Mouse (Mus musculus) MEL (cell line): Measurements from ENCODE around the gene Myrf.

Source experiments
- CTCF ChIP-seq, 3 experiments: IDR thresholded peaks in 2 of 3; conservative IDR thresholded peaks in 1 of 3; 2 replicates each; pipeline ENCODE4 v1.5.1; 2011 to 2012; ENCODE audit warnings: low read length in 3 of 3, low read depth in 2 of 3, mild to moderate bottlenecking in 2 of 3, improper control_type of control experiment in 1 of 3, inconsistent platforms in 1 of 3, mixed read lengths in 1 of 3, moderate library complexity in 1 of 3; ENCODE audit not compliant: control insufficient read depth in 1 of 3, insufficient read depth in 1 of 3, poor library complexity in 1 of 3, severe bottlenecking in 1 of 3
- EP300 ChIP-seq, 2 experiments: IDR thresholded peaks; 2 replicates each; pipeline ENCODE4 v1.6.1; 2011; ENCODE audit warnings: improper control_type of control experiment in 2 of 2, low read length in 2 of 2, low read depth in 1 of 2, mild to moderate bottlenecking in 1 of 2
- GATA1 ChIP-seq: IDR thresholded peaks from 2 replicates; pipeline ENCODE4 v1.6.1; 2011; ENCODE audit warnings: low read depth, low read length, improper control_type of control experiment
- JUND ChIP-seq: IDR thresholded peaks from 2 replicates; pipeline ENCODE4 v1.6.1; 2011; ENCODE audit warnings: low read depth, mild to moderate bottlenecking, improper control_type of control experiment, low read length
- KAT2A ChIP-seq: conservative IDR thresholded peaks from 2 replicates; pipeline ENCODE4 v1.6.1; 2012; ENCODE audit warnings: low read depth, low read length, improper control_type of control experiment, inconsistent platforms
- MAFK ChIP-seq: IDR thresholded peaks from 2 replicates; pipeline ENCODE4 v1.6.1; 2011; ENCODE audit warnings: low read depth, mild to moderate bottlenecking, low read length, improper control_type of control experiment, borderline replicate concordance
- MYC ChIP-seq: IDR thresholded peaks from 2 replicates; pipeline ENCODE4 v1.6.1; 2011; ENCODE audit warnings: low read depth, mild to moderate bottlenecking, low read length, improper control_type of control experiment, moderate library complexity
- NRF1 ChIP-seq: IDR thresholded peaks from 2 replicates; pipeline ENCODE4 v1.6.1; 2014; ENCODE audit warnings: low read depth, mild to moderate bottlenecking, inconsistent platforms, low read length, improper control_type of control experiment, moderate library complexity; ENCODE audit not compliant: poor library complexity, insufficient read depth, severe bottlenecking
- POLR2A ChIP-seq, 2 experiments: IDR thresholded peaks; 2 replicates each; pipeline ENCODE4 v1.6.1; 2011 to 2012; ENCODE audit warnings: low read length in 2 of 2, mild to moderate bottlenecking in 2 of 2, control low read depth in 1 of 2, improper control_type of control experiment in 1 of 2, low read depth in 1 of 2, moderate library complexity in 1 of 2; ENCODE audit not compliant: control insufficient read depth in 1 of 2, insufficient read depth in 1 of 2, poor library complexity in 1 of 2
- POLR2AphosphoS5 ChIP-seq: IDR thresholded peaks from 2 replicates; pipeline ENCODE4 v1.6.1; 2012; ENCODE audit warnings: low read depth, borderline replicate concordance, mild to moderate bottlenecking, inconsistent platforms, low read length, moderate library complexity, mixed read lengths
- RAD21 ChIP-seq: IDR thresholded peaks from 2 replicates; pipeline ENCODE4 v1.6.1; 2011; ENCODE audit warnings: mild to moderate bottlenecking, low read depth, low read length, improper control_type of control experiment
- TAL1 ChIP-seq: IDR thresholded peaks from 2 replicates; pipeline ENCODE4 v1.6.1; 2012; ENCODE audit warnings: mild to moderate bottlenecking, inconsistent platforms, low read length, moderate library complexity, mixed read lengths
- USF2 ChIP-seq, 2 experiments: IDR thresholded peaks; 2 replicates each; pipeline ENCODE4 v1.6.1; 2011 to 2012; ENCODE audit warnings: improper control_type of control experiment in 2 of 2, low read length in 2 of 2, borderline replicate concordance in 1 of 2, inconsistent platforms in 1 of 2, low read depth in 1 of 2, mild to moderate bottlenecking in 1 of 2; ENCODE audit not compliant: insufficient read depth in 1 of 2
- ZMIZ1 ChIP-seq: IDR thresholded peaks from 2 replicates; pipeline ENCODE4 v1.6.1; 2012; ENCODE audit warnings: low read depth, mild to moderate bottlenecking, inconsistent platforms, low read length, improper control_type of control experiment, moderate library complexity

- peak in 2 of 3 experiments; percentile 57 to 63; a peak in 4 of 6 replicates for TF ChIP-seq CTCF (IDR thresholded peaks at IDR 0.05 in 2 of 3, conservative IDR thresholded peaks at IDR 0.05 in 1 of 3; ENCODE audit: control insufficient read depth in 1 of 3, insufficient read depth in 1 of 3, low read depth in 2 of 3, low read length in 3 of 3, poor library complexity in 1 of 3, severe bottlenecking in 1 of 3)
- no peak for TF ChIP-seq EP300 (IDR thresholded peaks at IDR 0.05; ENCODE audit: low read depth in 1 of 2, low read length in 2 of 2)
- TF ChIP-seq POLR2A (IDR thresholded peaks at IDR 0.05; ENCODE audit: control insufficient read depth in 1 of 2, insufficient read depth in 1 of 2, low read depth in 1 of 2, low read length in 2 of 2, poor library complexity in 1 of 2) = peak; percentile 68 to 82
- TF ChIP-seq RAD21 = peak; percentile 16
- TF ChIP-seq USF2 (IDR thresholded peaks at IDR 0.05; ENCODE audit: borderline replicate concordance in 1 of 2, insufficient read depth in 1 of 2, low read depth in 1 of 2, low read length in 2 of 2) = no peak
- TF ChIP-seq TAL1 = no peak
- no peak for TF ChIP-seq GATA1
- no peak for TF ChIP-seq MAFK
- 0 out of 2 replicates have a peak, but pooled peaks have one; percentile 30 for TF ChIP-seq NRF1
- no peak for TF ChIP-seq JUND
- TF ChIP-seq MYC = no peak
- 0 out of 2 replicates have a peak, but pooled peaks have one; percentile 53 for TF ChIP-seq ZMIZ1
- no peak for TF ChIP-seq POLR2AphosphoS5
- no peak for TF ChIP-seq KAT2A
Measured at GRCm38 (mm10) chr19:10182670-10183298, 57.8 kb downstream of the Myrf start, which contains the start of gene Fads1.
